Mouse (Mus musculus) limb, embryonic 14.5 days (tissue): ENCODE results near the gene Gbe1. TPM values are rescaled to one million over a fixed set of nuclear protein-coding genes. Genes with fewer than 3 reads are reported as not detected.

ENCODE experiments used
- ATAC-seq: fragments of 200-750 bp; cut with Nextera tagmentation; 2 replicates; pipeline ENCODE4 v1.8.0; 2017; ENCODE audit warnings: low read depth, moderate number of reproducible peaks, moderate TSS enrichment; ENCODE audit not compliant: low FRiP score
- DNase-seq: peaks from one replicate; pipeline ENCODE4 v3.0.0-alpha.2; 2015; ENCODE audit warnings: low spot score
- H3K27ac ChIP-seq: fragments of 300-500 bp; sonication (generic); replicated peaks from 2 replicates; pipeline ENCODE4 v1.5.1; 2014; ENCODE audit warnings: low read depth, mild to moderate bottlenecking, low read length, moderate library complexity, mixed read lengths
- H3K27me3 ChIP-seq: fragments of 300-500 bp; sonication (generic); 2 replicates; pipeline ENCODE4 v1.6.1; 2014; ENCODE audit warnings: low read length, mixed read lengths; ENCODE audit not compliant: control insufficient read depth, insufficient read depth
- H3K36me3 ChIP-seq: fragments of 300-500 bp; sonication (generic); 2 replicates; pipeline ENCODE4 v1.6.1; 2014; ENCODE audit warnings: mild to moderate bottlenecking, low read length, moderate library complexity, mixed read lengths; ENCODE audit not compliant: control insufficient read depth, insufficient read depth
- H3K4me1 ChIP-seq: fragments of 300-500 bp; sonication (generic); 2 replicates; pipeline ENCODE4 v1.6.1; 2014; ENCODE audit warnings: antibody characterized with exemption, low read length, mixed read lengths; ENCODE audit not compliant: control insufficient read depth, insufficient read depth
- H3K4me2 ChIP-seq: fragments of 300-500 bp; sonication (generic); replicated peaks from 2 replicates; pipeline ENCODE4 v1.6.1; 2014; ENCODE audit warnings: low read depth, mild to moderate bottlenecking, low read length, moderate library complexity; ENCODE audit not compliant: severe bottlenecking
- H3K4me3 ChIP-seq: fragments of 300-500 bp; sonication (generic); replicated peaks from 2 replicates; pipeline ENCODE4 v1.5.1; 2014; ENCODE audit warnings: low read length
- H3K9ac ChIP-seq: fragments of 300-500 bp; sonication (generic); 2 replicates; pipeline ENCODE4 v1.6.1; 2014; ENCODE audit warnings: mild to moderate bottlenecking, low read depth, low read length, moderate library complexity; ENCODE audit not compliant: severe bottlenecking
- H3K9me3 ChIP-seq: fragments of 300-500 bp; sonication (generic); 2 replicates; pipeline ENCODE4 v1.6.1; 2016; ENCODE audit warnings: low read length; ENCODE audit not compliant: control insufficient read depth
- POLR2A ChIP-seq: fragments of 200-500 bp; IDR thresholded peaks from 2 replicates; pipeline ENCODE4 v1.8.0; 2012; ENCODE audit warnings: inconsistent platforms, mild to moderate bottlenecking, moderate library complexity, borderline replicate concordance; ENCODE audit not compliant: insufficient read depth, insufficient read length; ENCODE audit errors: extremely low read depth
- WGBS: fragments of 180-500 bp; shearing (Covaris S2); extraction: QIAGEN DNeasy Blood & Tissue Kit; methylation state at CpG from one replicate; pipeline ENCODE4 v1.1.7; 2014; 5-methylcytosine and 5-hydroxymethylcytosine counted together
- polyA plus RNA-seq, 2 experiments: library from polyadenylated mRNA; depleted of rRNA in 1 of 2; stranded (reverse) in 1 of 2; unstranded in 1 of 2; fragments of >200 nt; fragmentation: Nextera tagmentation in 1 of 2; extraction: Ambion mirVana in 1 of 2; gene quantifications; 2 replicates each; pipeline versions ENCODE4 v1.2.1 to v1.2.3; 2012 to 2014

Gbe1 gene
- polyA plus RNA-seq, 2 experiments, result 7.0 to 14.1 TPM

DNA sequence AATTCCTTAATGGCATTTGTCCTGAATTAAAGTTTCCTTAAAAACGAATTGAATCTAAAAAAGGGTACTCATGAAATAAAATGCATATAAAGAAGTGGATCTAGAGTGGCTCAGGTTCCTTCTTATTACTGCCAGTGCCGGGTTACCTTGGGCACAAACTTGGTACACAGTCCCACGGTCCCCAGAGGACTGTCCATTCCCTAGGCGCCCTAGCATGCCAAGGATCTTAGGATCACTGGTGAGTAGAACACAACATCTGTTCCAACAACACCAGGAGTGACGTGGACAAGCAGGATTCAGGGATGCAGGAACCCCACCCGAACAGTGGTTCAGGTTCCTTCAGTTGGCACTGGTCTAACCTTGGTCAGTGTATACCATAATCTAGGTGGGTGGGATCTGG lies 44.6 kb downstream of the Gbe1 start:
- Histone ChIP-seq H3K36me3 (no peaks in the 10 kb centered on the region), H3K9ac (no peak overlapping the region), H3K9me3 (no peaks in the 10 kb centered on the region; the same call in 1 of the 2 replicates), H3K4me3 (no peak overlapping the region), H3K27me3 (no peaks in the 10 kb centered on the region), H3K4me1 (no peaks in the 10 kb centered on the region), H3K4me2 (no peak overlapping the region), H3K27ac (no peak overlapping the region)
- WGBS, result 90% methylated on average over 6 of the region's 6 CpGs
- no peak for TF ChIP-seq POLR2A
- ATAC-seq, result no peak
- DNase-seq, result no peak

DNA sequence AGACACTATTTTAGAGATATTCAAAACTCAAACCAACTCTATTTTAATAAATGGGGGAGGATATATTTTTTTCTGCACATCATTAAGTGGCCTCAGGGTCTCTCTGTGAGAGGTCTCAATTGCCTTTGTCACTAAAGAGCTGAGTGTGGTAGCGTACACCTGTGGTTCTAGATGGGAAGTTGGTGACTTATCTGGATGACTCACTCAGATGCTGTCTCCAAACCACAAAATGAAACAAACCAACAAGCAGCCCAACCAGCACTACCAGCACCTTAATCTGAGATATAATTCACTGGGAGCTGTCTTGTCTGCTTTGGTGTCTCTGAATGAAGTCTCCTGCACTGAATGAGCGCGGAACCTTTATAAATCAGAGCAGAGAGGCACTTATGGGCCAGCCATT lies 51.5 kb downstream of the Gbe1 start:
- WGBS, result 91% methylated on average over 3 of the region's 3 CpGs
- Histone ChIP-seq H3K36me3 (no peaks in the 10 kb centered on the region), H3K4me3 (no peak overlapping the region), H3K4me2 (no peak overlapping the region), H3K9ac (no peak overlapping the region), H3K27me3 (no peaks in the 10 kb centered on the region), H3K27ac (no peak overlapping the region), H3K4me1 (no peaks in the 10 kb centered on the region), H3K9me3 (no peaks in the 10 kb centered on the region)
- ATAC-seq, result no peak
- DNase-seq, result no peak
- TF ChIP-seq POLR2A, result no peak

DNA sequence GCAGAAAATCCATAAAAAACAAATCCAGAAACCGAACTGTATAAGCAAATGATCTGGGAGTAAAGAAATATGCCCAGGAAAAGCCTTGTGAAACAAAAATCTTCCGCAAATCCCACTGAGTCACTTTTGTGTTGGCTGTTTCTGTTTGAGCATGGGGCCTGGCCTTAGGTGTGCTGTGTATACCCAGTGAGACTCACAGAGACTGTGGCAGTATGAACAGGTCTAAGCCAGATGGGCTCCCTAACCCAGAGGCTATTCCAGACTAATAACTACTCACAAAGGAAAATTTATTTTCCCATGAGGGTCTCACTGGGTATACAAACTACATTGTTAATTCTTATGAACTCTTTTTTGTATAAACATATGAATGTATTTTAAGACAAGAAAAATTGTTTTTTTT lies 67.3 kb downstream of the Gbe1 start:
- ATAC-seq (no peak), DNase-seq (no peak)
- no peak for TF ChIP-seq POLR2A
- Histone ChIP-seq H3K9ac (no peak overlapping the region), H3K27ac (no peak overlapping the region), H3K27me3 (no peaks in the 10 kb centered on the region), H3K36me3 (no peaks in the 10 kb centered on the region), H3K4me3 (no peak overlapping the region), H3K4me1 (0 out of 2 replicates have a peak, but pooled peaks cover 2% of the 10 kb centered on the region), H3K9me3 (no peaks in the 10 kb centered on the region), H3K4me2 (no peak overlapping the region)
- WGBS, result 63% methylated on average over 2 of the region's 2 CpGs

DNA sequence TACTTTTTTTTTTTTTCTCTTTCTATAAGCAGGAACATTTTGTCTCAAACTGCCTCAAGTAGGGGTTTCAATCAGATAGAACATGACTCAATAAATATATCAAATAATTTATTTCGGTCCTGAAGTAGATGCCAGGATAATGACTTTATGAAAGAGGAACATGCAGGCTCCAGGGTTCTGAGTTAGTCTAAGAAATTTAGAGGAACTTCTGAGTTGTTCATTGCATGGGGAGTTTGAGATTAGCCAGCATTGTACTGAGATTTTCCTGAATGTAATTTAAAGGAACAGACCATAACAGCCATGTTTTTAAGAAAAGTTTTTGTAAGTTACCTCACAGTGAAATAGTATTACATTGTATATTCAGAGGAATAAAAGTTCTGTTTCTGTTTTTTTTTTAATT lies 71.7 kb downstream of the Gbe1 start:
- no peak for TF ChIP-seq POLR2A
- WGBS, result 86% methylated on average over 1 of the region's 1 CpGs
- Histone ChIP-seq H3K4me2 (no peak overlapping the region), H3K27me3 (no peaks in the 10 kb centered on the region), H3K4me3 (no peak overlapping the region), H3K27ac (no peak overlapping the region), H3K9ac (no peak overlapping the region), H3K9me3 (peaks cover 5% of the 10 kb centered on the region; the same call in 1 of the 2 replicates), H3K36me3 (no peaks in the 10 kb centered on the region), H3K4me1 (0 out of 2 replicates have a peak, but pooled peaks cover 2% of the 10 kb centered on the region)
- ATAC-seq (no peak), DNase-seq (no peak)

DNA sequence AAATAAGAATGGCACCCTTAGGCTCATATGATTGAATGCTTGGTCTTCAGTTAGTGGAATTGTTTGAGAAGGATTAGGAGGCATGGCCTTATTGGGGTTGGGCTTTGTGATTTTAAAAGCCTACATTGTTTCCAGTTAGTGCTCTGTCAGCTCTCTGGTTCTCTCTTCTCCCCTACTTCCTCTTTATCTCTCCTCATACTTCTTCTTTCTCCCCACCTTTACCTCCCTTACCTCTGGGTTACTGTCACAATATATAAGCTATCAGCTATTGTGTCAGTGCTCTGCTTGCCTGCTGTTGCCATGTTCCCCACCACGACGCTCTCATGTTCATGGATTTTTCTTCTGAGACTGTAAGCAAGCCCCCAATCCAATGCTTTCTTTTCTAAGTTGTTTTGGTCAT lies 73.6 kb downstream of the Gbe1 start:
- Histone ChIP-seq H3K9me3 (peaks cover 5% of the 10 kb centered on the region; the same call in 1 of the 2 replicates), H3K4me1 (no peaks in the 10 kb centered on the region), H3K4me3 (no peak overlapping the region), H3K27me3 (no peaks in the 10 kb centered on the region), H3K36me3 (no peaks in the 10 kb centered on the region), H3K4me2 (no peak overlapping the region), H3K9ac (no peak overlapping the region), H3K27ac (no peak overlapping the region)
- 93% methylated on average over 2 of the region's 2 CpGs for WGBS
- no peak for DNase-seq
- no peak for ATAC-seq
- TF ChIP-seq POLR2A, result no peak

DNA sequence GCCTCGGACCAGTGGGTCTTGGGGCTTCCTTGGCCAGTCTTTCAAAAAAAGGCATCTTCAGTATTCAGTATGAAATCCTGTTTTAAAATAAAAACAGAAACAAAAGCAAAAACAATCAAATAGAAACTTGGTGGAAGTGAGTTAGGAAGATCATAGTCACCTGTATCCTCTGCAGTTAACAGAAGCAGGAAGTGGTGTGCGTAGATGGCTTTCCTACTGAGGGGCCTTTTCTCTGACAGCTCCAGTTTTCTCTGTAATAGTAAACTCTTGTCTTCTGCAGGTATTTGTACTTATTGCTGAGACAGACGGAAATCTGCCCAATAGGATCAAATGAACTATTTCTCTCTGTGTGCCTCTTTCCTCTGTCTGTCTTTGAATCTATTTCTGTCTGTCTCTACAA lies 81.5 kb downstream of the Gbe1 start:
- Histone ChIP-seq H3K4me3 (no peak overlapping the region), H3K9ac (no peak overlapping the region), H3K4me2 (no peak overlapping the region), H3K9me3 (0 out of 2 replicates have a peak, but pooled peaks cover under 1% of the 10 kb centered on the region), H3K27ac (no peak overlapping the region), H3K36me3 (no peaks in the 10 kb centered on the region), H3K4me1 (no peaks in the 10 kb centered on the region), H3K27me3 (no peaks in the 10 kb centered on the region)
- no peak for ATAC-seq
- WGBS, result 82% methylated on average over 3 of the region's 3 CpGs
- no peak for TF ChIP-seq POLR2A
- no peak for DNase-seq
